Mouse (Mus musculus) ES-Bruce4 (cell line): ENCODE measurements at regions not wholly inside any gene's neighbourhood (a gene's known extent, or its start where the extent isn't known, plus 50 kb on each side); places are given as distances from the start of the nearest gene placed in this dataset.

Experiments
- H3K27ac ChIP-seq: 2 replicates; pipeline ENCODE4 v1.5.1; 2012; ENCODE audit warnings: low read length, inconsistent platforms; ENCODE audit not compliant: insufficient read depth
- H3K27me3 ChIP-seq: 2 replicates; pipeline ENCODE4 v1.6.1; 2012; ENCODE audit warnings: mild to moderate bottlenecking, low read length, inconsistent platforms; ENCODE audit not compliant: control insufficient read depth, poor library complexity, insufficient read depth, severe bottlenecking
- H3K36me3 ChIP-seq: 2 replicates; pipeline ENCODE4 v1.6.1; 2012; ENCODE audit warnings: inconsistent platforms, mild to moderate bottlenecking, low read length, moderate library complexity; ENCODE audit not compliant: control insufficient read depth, poor library complexity, insufficient read depth, severe bottlenecking
- H3K4me1 ChIP-seq: one replicate; pipeline ENCODE4 v1.8.1; 2011; ENCODE audit warnings: low read length; ENCODE audit not compliant: control insufficient read depth, insufficient read depth
- H3K4me3 ChIP-seq: 2 replicates; pipeline ENCODE4 v1.5.1; 2011; ENCODE audit warnings: low read depth, mild to moderate bottlenecking, low read length
- H3K9ac ChIP-seq: 2 replicates; pipeline ENCODE4 v1.6.1; 2012; ENCODE audit warnings: low read depth, mild to moderate bottlenecking, inconsistent platforms; ENCODE audit not compliant: poor library complexity, severe bottlenecking
- H3K9me3 ChIP-seq: replicated peaks from 2 replicates; pipeline ENCODE4 v1.6.1; 2012; ENCODE audit warnings: mild to moderate bottlenecking, low read length, inconsistent platforms; ENCODE audit not compliant: control insufficient read depth, poor library complexity, insufficient read depth, severe bottlenecking
- CTCF ChIP-seq: IDR thresholded peaks from one replicate; pipeline ENCODE4 v1.8.1; 2011; ENCODE audit warnings: low read depth, low read length
- EP300 ChIP-seq: IDR thresholded peaks from 2 replicates; pipeline ENCODE4 v1.6.1; 2011; ENCODE audit warnings: low read depth, low read length; ENCODE audit not compliant: insufficient read depth
- POLR2A ChIP-seq: IDR thresholded peaks from one replicate; pipeline ENCODE4 v1.8.1; 2011; ENCODE audit warnings: low read length; ENCODE audit not compliant: insufficient read depth

DNA sequence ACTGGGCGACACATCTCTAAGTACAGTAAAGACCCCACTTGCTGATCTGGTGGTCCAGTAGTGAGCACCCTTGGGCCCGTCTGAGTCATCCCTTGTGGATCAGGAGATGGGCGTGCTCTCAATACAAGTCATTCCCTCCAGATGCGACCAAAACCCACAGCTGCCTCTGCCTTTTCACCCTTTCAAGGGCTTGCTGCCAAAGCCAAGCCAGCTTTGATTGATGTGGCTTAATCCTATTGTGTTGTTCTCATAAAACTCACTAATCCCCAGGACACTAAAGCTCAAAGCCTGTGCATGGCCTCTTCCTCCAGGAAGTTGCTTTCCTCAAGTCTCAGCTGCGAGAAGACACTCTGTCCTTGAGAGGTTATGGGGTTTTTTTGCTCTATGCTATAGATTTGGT, 182.4 kb downstream of the Utp6 start:
- H3K27ac ChIP-seq: no peak overlapping the region
- no peak overlapping the region for H3K4me3 ChIP-seq
- no peaks in the 10 kb centered on the region for H3K27me3 ChIP-seq
- peaks cover 3% of the 10 kb centered on the region for H3K4me1 ChIP-seq
- TF ChIP-seq POLR2A: no peak
- TF ChIP-seq EP300: no peak
- TF ChIP-seq CTCF: no peak
- H3K9ac ChIP-seq: no peak overlapping the region
- H3K36me3 ChIP-seq: no peaks in the 10 kb centered on the region
- H3K9me3 ChIP-seq: no peaks in the 10 kb centered on the region

DNA sequence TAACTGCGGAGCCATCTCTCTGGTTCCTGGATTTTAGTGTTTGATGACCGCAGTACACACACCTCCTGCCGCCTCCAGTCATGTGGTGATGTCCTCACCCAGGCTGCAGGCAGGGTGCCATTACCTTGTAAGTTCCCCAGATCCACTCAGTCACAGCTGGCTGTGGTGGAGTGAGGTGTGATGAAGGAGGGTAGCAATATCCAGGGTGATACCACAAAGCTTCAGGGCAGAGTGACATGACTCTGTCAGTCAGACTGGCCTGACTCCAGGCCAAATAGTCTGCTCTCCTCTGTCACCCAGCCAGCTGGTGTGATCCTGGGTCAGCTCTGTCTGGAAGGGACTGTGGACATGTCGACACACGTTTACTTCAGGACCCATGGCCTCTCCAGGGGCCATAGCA, 183.7 kb downstream of the Utp6 start:
- Histone ChIP-seq H3K36me3 (no peaks in the 10 kb centered on the region), H3K27ac (no peak overlapping the region), H3K4me3 (no peak overlapping the region), H3K4me1 (no peaks in the 10 kb centered on the region), H3K27me3 (no peaks in the 10 kb centered on the region), H3K9me3 (no peaks in the 10 kb centered on the region), H3K9ac (no peak overlapping the region)
- no peak for TF ChIP-seq POLR2A
- TF ChIP-seq CTCF: no peak
- TF ChIP-seq EP300: no peak

DNA sequence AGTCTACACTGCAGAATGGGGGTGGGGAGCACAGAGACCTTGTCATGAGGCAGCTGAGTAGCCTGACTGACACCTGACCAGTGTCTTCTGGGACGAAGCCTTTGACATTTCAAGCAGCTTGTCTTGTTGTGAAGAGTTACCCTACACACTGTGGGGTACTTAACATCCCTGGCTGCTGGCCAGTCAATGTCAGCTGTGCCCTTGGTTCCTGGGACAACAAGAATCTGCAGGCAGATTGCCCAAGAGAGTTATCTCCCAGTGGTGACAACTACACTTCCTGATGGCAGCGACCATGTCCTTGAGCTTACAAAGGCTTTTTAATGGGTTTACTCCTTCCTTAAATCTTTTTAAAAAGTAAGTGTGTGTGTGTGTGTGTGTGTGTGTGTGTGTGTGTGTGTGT, 184.2 kb downstream of the Utp6 start:
- no peaks in the 10 kb centered on the region for H3K27me3 ChIP-seq
- TF ChIP-seq EP300 (no peak), CTCF (no peak), POLR2A (no peak)

DNA sequence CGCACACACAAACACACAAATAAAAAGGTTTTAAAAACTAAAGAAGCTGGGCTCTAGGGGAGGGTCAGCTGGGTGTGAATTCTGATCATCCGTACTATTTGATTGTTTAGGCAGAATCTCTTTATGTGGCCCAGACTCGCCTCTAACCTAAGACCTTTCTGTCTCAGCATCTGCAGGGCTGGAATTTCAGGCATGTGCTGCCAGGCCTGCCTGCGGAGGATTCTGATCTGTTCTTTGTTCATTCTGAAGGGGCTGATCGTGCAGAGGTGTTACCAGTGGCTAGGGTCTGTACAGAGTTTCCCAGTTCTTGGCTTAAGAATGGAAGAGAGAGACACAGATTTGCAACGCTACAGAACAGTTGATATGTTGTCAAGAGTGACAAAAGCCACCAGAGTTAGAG, 185.6 kb downstream of the Rab11fip4 start:
- Histone ChIP-seq H3K9ac (no peak overlapping the region), H3K9me3 (no peaks in the 10 kb centered on the region), H3K4me3 (no peak overlapping the region), H3K36me3 (no peaks in the 10 kb centered on the region), H3K27me3 (no peaks in the 10 kb centered on the region), H3K4me1 (no peaks in the 10 kb centered on the region), H3K27ac (no peak overlapping the region)
- 0 out of 2 replicates have a peak, but pooled peaks have one; percentile 23 for TF ChIP-seq EP300
- TF ChIP-seq CTCF: no peak

More for the DNA sequence above, 184.2 kb downstream of the Utp6 start:
- no peak overlapping the region for H3K27ac ChIP-seq
- H3K9me3 ChIP-seq: no peaks in the 10 kb centered on the region
- no peaks in the 10 kb centered on the region for H3K36me3 ChIP-seq
- H3K4me3 ChIP-seq: no peak overlapping the region
- H3K4me1 ChIP-seq: no peaks in the 10 kb centered on the region
- H3K9ac ChIP-seq: no peak overlapping the region

DNA sequence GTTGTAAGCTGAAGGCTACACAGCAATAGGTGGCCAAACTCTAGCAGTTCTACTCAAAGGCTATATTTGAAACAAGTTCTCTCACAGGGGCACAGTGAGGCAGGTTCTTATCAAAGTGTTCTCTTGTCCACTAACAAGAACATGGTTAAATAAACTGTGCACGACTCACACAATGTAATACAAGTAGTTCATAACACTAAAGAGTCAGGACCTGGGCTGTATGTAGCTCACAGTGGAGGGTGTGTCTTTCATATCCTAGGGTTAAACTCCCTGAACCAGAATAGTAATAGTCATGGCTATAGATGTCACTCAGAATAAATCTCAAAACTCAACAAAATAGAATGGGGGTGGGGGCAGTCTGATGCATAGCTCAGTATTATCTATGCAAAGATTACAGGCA, 182.7 kb downstream of the Rab11fip4 start:
- no peak for TF ChIP-seq CTCF
- no peak for TF ChIP-seq POLR2A
- TF ChIP-seq EP300: no peak
- Histone ChIP-seq H3K9ac (no peak overlapping the region), H3K9me3 (no peaks in the 10 kb centered on the region), H3K27me3 (no peaks in the 10 kb centered on the region), H3K36me3 (no peaks in the 10 kb centered on the region), H3K4me3 (no peak overlapping the region), H3K27ac (no peak overlapping the region), H3K4me1 (no peaks in the 10 kb centered on the region)

DNA sequence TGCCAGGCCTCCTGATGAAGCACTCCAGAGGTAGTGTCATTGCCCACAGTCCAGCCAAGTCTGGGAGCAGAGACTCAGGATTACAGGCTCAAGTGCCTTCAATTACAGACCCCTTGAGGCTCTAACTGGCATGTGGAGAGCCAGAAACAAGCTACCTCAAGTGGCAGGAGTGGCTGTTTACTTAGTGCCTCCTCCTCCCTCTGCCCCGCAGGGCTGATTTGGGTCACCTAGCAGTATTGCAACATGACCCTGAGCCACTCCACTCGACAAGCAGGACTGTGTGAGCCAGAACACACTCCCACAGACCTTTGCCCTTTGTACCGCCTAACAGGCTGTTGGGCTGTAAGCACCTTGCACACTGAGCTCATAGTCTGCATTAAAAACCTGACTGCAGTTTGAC, 180.4 kb downstream of the Rab11fip4 start:
- Histone ChIP-seq H3K27ac (no peak overlapping the region), H3K36me3 (no peaks in the 10 kb centered on the region), H3K9me3 (no peaks in the 10 kb centered on the region), H3K4me1 (no peaks in the 10 kb centered on the region), H3K9ac (no peak overlapping the region), H3K27me3 (no peaks in the 10 kb centered on the region), H3K4me3 (no peak overlapping the region)
- TF ChIP-seq CTCF (no peak), POLR2A (no peak), EP300 (no peak)

DNA sequence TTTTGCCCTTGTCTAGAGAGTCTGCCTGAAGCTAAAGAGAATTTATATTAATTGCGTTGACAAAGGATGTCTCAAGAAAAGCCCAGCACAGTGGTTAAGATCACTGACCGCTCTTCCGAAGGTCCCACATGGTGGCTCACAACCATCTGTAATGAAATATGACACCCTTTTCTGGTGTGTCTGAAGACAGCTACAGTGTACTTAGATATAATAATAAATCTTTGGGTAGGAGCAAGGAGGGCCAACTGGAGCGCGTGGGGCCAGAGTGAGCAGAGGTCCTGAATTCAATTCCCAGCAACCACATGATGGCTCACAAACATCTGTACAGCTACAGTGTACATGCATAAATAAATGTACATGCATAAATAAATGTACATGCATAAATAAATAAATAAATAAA, 176.1 kb downstream of the Rab11fip4 start:
- H3K4me3 ChIP-seq: no peak overlapping the region
- H3K27me3 ChIP-seq: no peaks in the 10 kb centered on the region
- no peaks in the 10 kb centered on the region for H3K4me1 ChIP-seq
- H3K9me3 ChIP-seq: no peaks in the 10 kb centered on the region
- no peaks in the 10 kb centered on the region for H3K36me3 ChIP-seq
- H3K27ac ChIP-seq: no peak overlapping the region
- no peak overlapping the region for H3K9ac ChIP-seq
- TF ChIP-seq POLR2A: no peak
- no peak for TF ChIP-seq EP300
- no peak for TF ChIP-seq CTCF
